Mouse (Mus musculus) effector memory CD4-positive, alpha-beta T cell, adult 5 months (primary cell): ENCODE measurements around the gene Tnnt1. TPM values are rescaled to one million over a fixed set of nuclear protein-coding genes. Genes with fewer than 3 reads are reported as not detected.

ENCODE experiments used
- polyA plus RNA-seq: library from polyadenylated mRNA; unstranded; fragments of 100-300 nt; shearing (Covaris generic); gene quantifications from one replicate; pipeline ENCODE4 v1.2.1, GENCODE M21; 2017

Gene Tnnt1
- 2.4 TPM for polyA plus RNA-seq

DNA sequence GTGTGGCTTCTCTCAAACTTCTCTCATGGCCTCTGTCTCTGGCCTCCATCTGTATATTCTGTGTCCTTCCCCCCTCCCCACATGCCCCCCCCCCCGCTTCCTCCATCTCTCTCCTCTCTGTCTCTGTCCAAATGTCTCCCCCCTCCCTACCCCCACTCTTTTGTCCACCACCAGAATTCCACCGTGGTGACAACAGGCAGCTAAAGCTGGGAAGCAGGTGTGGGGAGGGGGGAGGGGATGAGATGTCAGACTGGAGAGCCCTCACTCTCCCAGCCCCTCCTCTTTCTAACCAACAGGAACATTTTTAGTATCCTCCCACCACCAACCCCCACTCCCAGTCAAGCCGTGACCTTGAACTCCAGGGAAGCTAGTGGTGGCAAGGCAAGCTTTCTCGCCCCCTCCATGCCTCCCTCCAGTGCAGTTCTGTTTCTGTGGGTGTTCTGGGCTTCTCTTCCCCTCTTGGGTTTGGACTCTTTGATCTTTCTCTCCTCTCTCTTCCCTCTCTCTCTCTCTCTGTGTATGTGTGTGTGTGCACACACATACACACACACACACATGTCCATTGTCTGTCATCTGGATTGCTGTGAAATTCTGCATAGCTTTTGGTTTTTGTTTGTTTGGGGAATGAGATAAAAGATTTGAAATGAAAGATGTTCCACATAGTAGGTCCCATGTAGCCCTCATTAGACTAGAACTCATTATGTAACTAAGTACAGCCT lies at the start of gene Tnnt1:
TSS of gene Tnnt1 (minus strand) at position 51 of the 719 bp plus-strand sequence.

DNA sequence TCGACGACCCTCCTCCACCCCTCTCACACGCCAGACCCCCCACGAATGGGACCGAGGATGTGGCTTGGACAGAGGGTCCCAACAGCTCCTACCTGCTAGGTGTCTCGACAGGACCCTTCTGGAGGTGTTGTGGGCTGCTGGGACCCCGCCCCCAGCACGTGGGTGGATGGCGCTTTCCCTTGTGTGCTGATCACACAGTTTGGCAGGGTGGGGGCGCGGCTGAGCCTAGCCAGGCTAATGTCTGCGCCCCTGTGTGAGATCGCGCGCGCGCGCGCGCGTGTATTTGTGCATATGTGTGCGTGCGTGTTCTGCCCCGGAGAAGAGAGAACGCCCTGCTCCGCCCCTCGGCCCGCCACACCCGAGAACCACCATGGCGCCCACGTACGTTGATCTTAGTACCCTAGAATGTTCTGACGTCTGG lies 31.0 kb upstream of the Tnnt1 start, which contains the start of gene Syt5:
TSS of gene Syt5 (minus strand) at position 321 of the 421 bp plus-strand sequence.

DNA sequence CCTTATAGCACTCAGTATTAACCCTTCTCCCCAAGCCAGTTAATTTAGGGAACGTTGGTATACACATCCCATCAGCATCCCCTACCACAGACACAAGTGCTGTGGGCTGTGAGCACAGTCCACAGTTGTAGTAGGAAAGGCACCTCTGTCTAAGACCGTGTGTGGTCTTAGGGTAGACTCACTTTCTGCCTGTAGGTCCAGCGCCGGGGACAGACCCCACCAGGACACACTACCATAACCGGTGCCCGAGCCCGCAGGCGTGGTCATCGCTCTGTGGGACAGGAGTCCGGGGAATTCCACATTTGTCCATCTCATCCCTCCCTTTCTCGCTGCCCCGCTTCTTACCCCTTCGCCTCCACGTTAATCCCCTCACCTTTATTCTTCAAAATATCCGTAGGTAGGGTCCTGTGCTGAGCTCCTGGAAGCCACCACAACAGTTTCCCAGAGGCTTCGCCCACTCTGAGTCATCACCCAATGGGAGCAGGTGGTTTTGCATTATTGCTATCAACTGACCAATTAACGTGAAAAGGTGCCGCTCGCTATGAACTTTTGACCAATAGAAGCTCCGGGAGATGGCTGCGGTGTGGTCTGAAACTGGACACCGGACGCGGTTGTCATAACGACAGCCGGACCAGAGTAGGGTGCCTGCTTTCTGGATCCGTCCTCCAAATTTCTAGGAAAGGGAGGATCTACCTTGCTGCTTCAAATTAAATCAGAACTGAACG lies 16.0 kb upstream of the Tnnt1 start, which contains the start of gene Dnaaf3:
TSS of gene Dnaaf3 (minus strand) at position 449 of the 725 bp plus-strand sequence.

GRCm38 (mm10) chr7:4524212-4524922 lies 8.2 kb upstream of the Tnnt1 start, which contains the start of gene Tnni3:
TSS of gene Tnni3 (minus strand) at chr7:4524229.

DNA sequence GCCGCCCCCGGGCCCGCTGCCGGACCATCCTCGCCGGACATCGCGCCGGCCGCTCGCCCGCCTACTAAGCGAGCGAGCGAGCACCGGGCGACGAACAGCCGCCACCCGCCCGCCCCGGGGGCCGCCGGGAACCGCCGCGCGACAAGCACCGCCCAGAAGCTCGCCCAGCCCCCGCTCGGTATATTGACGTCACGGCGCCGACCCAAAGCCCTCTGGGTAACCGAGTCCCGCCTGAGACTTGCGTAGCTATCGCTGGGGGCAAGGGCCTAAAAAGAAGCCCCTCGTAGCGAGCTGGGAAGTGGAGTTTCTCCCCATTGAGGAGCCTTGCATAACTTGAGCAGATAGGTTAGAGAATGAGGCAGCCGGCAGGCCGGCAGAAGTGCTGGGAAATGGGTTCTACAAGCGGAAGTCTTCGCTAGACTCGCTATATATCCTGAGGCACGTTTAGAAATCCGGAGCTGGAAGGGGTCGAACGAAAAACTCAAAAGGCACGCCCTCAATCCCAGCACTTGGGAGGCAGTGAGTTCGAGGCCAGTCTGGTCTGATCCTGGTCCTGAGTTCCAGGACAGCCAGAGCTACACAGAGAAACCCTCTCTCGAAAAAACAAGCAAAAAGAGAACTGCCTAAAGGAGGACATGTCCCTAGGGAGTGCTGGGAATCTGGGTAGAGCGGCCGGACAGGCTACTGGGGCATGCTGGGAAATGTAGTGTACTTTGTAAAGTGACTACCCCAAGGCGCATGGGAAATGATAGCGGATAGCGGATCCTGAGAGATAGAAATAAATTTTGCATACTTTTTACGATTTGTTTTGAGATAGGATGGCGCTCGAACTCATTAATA lies 14.4 kb downstream of the Tnnt1 start, which contains the start of gene Ppp1r12c:
TSS of gene Ppp1r12c (minus strand) at position 123 of the 840 bp plus-strand sequence.

GRCm38 (mm10) chr7:4460576-4461434 lies 55.4 kb downstream of the Tnnt1 start, which contains the start of gene Eps8l1:
TSS of gene Eps8l1 (plus strand) at chr7:4460674.

Other genes with a start within 250 kb of the Tnnt1 start
- not detected for gene Ncr1, start 178.7 kb downstream of the Tnnt1 start, polyA plus RNA-seq
- not detected for gene Gp6, start 118.6 kb downstream of the Tnnt1 start, polyA plus RNA-seq
- 4.1 TPM for gene Rdh13, start 70.7 kb downstream of the Tnnt1 start, polyA plus RNA-seq
- 10.6 TPM for gene Eps8l1, start 55.7 kb downstream of the Tnnt1 start, polyA plus RNA-seq
- gene Ppp1r12c, start 14.7 kb downstream of the Tnnt1 start, polyA plus RNA-seq, result 228 TPM
- not detected for gene Tnni3, start 7.8 kb upstream of the Tnnt1 start, polyA plus RNA-seq
- 0.34 TPM for gene Dnaaf3, start 16.1 kb upstream of the Tnnt1 start, polyA plus RNA-seq
- gene Syt5, start 31.2 kb upstream of the Tnnt1 start, polyA plus RNA-seq, result 0.21 TPM
- not detected for gene Ptprh, start 87.7 kb upstream of the Tnnt1 start, polyA plus RNA-seq
- 12.0 TPM for gene Tmem86b, start 115.0 kb upstream of the Tnnt1 start, polyA plus RNA-seq
- gene Ppp6r1, start 142.6 kb upstream of the Tnnt1 start, polyA plus RNA-seq, result 235 TPM
- gene Hspbp1, start 168.7 kb upstream of the Tnnt1 start, polyA plus RNA-seq, result 60.7 TPM
- not detected for gene Brsk1, start 174.2 kb upstream of the Tnnt1 start, polyA plus RNA-seq
- not detected for gene Tmem150b, start 208.9 kb upstream of the Tnnt1 start, polyA plus RNA-seq
- gene Kmt5c, start 223.7 kb upstream of the Tnnt1 start, polyA plus RNA-seq, result 33.0 TPM
- 1.7 TPM for gene Cox6b2, start 236.7 kb upstream of the Tnnt1 start, polyA plus RNA-seq